Mouse (Mus musculus): ENCODE data around the gene Tfap2e.

- TF ChIP-seq CTCF (IDR thresholded peaks at IDR 0.05; ENCODE audit: low read depth) (no peak), EP300 (IDR thresholded peaks at IDR 0.05; ENCODE audit: low read depth) (no peak)
Observed at GRCm38 (mm10) chr4:126749553-126749952, 13.5 kb upstream of the Tfap2e start.

Data from heart, postnatal 0 days (tissue).